Mouse (Mus musculus): ENCODE measurements around the gene Aip. TPM values are rescaled to one million over a fixed set of nuclear protein-coding genes. Genes with fewer than 3 reads are reported as not detected.

Aip gene
- total RNA-seq, 2 experiments from 2014 or later = 118 to 125 TPM

GRCm38 (mm10) chr19:4093772-4094171 is 31.9 kb downstream of the Aip start:
- intact Hi-C loops (cut with DNase I) = no loop called here
- Histone ChIP-seq H3K4me3 (no peak overlapping the region), H3K27ac (no peak overlapping the region)
- no peak for TF ChIP-seq CTCF (IDR thresholded peaks at IDR 0.05)
- DNase-seq (ENCODE audit: extremely low spot score in 1 of 2, low spot score in 2 of 2) = no peak

- intact Hi-C loops (cut with DNase I) = no loop called here
These were observed 32.9 kb downstream of the Aip start for GRCm38 (mm10) chr19:4092750-4093149.

GRCm38 (mm10) chr19:4091383-4091782 is 34.3 kb downstream of the Aip start:
- TF ChIP-seq CTCF (IDR thresholded peaks at IDR 0.05) = no peak
- H3K27ac ChIP-seq = no peak overlapping the region
- intact Hi-C loops (cut with DNase I) = no loop called here
- no peak overlapping the region for H3K4me3 ChIP-seq
- no peak for DNase-seq (ENCODE audit: extremely low spot score in 1 of 2, low spot score in 2 of 2)

More at GRCm38 (mm10) chr19:4092750-4093149, 32.9 kb downstream of the Aip start:
- no peak overlapping the region for H3K27ac ChIP-seq
- no peak for DNase-seq (ENCODE audit: extremely low spot score in 1 of 2, low spot score in 2 of 2)
- TF ChIP-seq CTCF (IDR thresholded peaks at IDR 0.05) = no peak
- H3K4me3 ChIP-seq = no peak overlapping the region

GRCm38 (mm10) chr19:4090446-4090845 is 35.2 kb downstream of the Aip start:
- no peak for DNase-seq (ENCODE audit: extremely low spot score in 1 of 2, low spot score in 2 of 2)
- H3K27ac ChIP-seq = no peak overlapping the region
- H3K4me3 ChIP-seq = no peak overlapping the region
- intact Hi-C loops (cut with DNase I) = no loop called here
- TF ChIP-seq CTCF (IDR thresholded peaks at IDR 0.05) = no peak

GRCm38 (mm10) chr19:4089128-4089527 is 36.5 kb downstream of the Aip start:
- DNase-seq (ENCODE audit: extremely low spot score in 1 of 2, low spot score in 2 of 2) = no peak
- H3K4me3 ChIP-seq = no peak overlapping the region
- TF ChIP-seq CTCF (IDR thresholded peaks at IDR 0.05) = no peak
- H3K27ac ChIP-seq = no peak overlapping the region
- intact Hi-C loops (cut with DNase I) = loop anchor here (10.0 kb wide), 1 partner anchor 134 kb away; the partner anchor contains the start of gene Aldh3b3

GRCm38 (mm10) chr19:4088146-4088545 is 37.5 kb downstream of the Aip start:
- Histone ChIP-seq H3K4me3 (no peak overlapping the region), H3K27ac (no peak overlapping the region)
- no peak for TF ChIP-seq CTCF (IDR thresholded peaks at IDR 0.05)
- no peak for DNase-seq (ENCODE audit: extremely low spot score in 1 of 2, low spot score in 2 of 2)
- intact Hi-C loops (cut with DNase I) = loop anchor here (10.0 kb wide), 1 partner anchor 133 kb away; the partner anchor contains the start of gene Aldh3b3

GRCm38 (mm10) chr19:4087090-4087489 is 38.6 kb downstream of the Aip start:
- Histone ChIP-seq H3K4me3 (no peak overlapping the region), H3K27ac (no peak overlapping the region)
- DNase-seq (ENCODE audit: extremely low spot score in 1 of 2, low spot score in 2 of 2) = no peak
- TF ChIP-seq CTCF (IDR thresholded peaks at IDR 0.05) = no peak
- intact Hi-C loops (cut with DNase I) = loop anchor here (10.0 kb wide), 1 partner anchor 132 kb away; the partner anchor contains the start of gene Aldh3b3

- H3K4me3 ChIP-seq = no peak overlapping the region
- DNase-seq (ENCODE audit: extremely low spot score in 1 of 2, low spot score in 2 of 2) = no peak
- no peak overlapping the region for H3K27ac ChIP-seq
- intact Hi-C loops (cut with DNase I) = loop anchor here (10.0 kb wide), 1 partner anchor 131 kb away; the partner anchor contains the start of gene Aldh3b3
- TF ChIP-seq CTCF (IDR thresholded peaks at IDR 0.05) = no peak
These were observed 39.5 kb downstream of the Aip start for GRCm38 (mm10) chr19:4086156-4086555.

- H3K4me3 ChIP-seq = no peak overlapping the region
- intact Hi-C loops (cut with DNase I) = loop anchor here (10.0 kb wide), 1 partner anchor 130 kb away; the partner anchor contains the start of gene Aldh3b3
- no peak for DNase-seq (ENCODE audit: extremely low spot score in 1 of 2, low spot score in 2 of 2)
- no peak overlapping the region for H3K27ac ChIP-seq
- no peak; the same call in 1 of the 2 replicates for TF ChIP-seq CTCF (IDR thresholded peaks at IDR 0.05)
These were observed 40.7 kb downstream of the Aip start for GRCm38 (mm10) chr19:4084984-4085383.

GRCm38 (mm10) chr19:4083826-4084225 is 41.8 kb downstream of the Aip start:
- H3K4me3 ChIP-seq = no peak overlapping the region
- H3K27ac ChIP-seq = no peak overlapping the region
- intact Hi-C loops (cut with DNase I) = loop anchor here (10.0 kb wide), 1 partner anchor 129 kb away; the partner anchor contains the start of gene Aldh3b3
- DNase-seq (ENCODE audit: extremely low spot score in 1 of 2, low spot score in 2 of 2) = no peak
- TF ChIP-seq CTCF (IDR thresholded peaks at IDR 0.05) = no peak

- H3K27ac ChIP-seq = no peak overlapping the region
- no peak for TF ChIP-seq CTCF (IDR thresholded peaks at IDR 0.05)
- intact Hi-C loops (cut with DNase I) = loop anchor here (10.0 kb wide), 1 partner anchor 129 kb away; the partner anchor contains the start of gene Aldh3b3
- H3K4me3 ChIP-seq = no peak overlapping the region
- DNase-seq (ENCODE audit: extremely low spot score in 1 of 2, low spot score in 2 of 2) = no peak
These were observed 42.3 kb downstream of the Aip start for GRCm38 (mm10) chr19:4083316-4083715.

GRCm38 (mm10) chr19:4082219-4082965 is 43.3 kb downstream of the Aip start:
- intact Hi-C loops (cut with DNase I) = loop anchor here (10.0 kb wide), 1 partner anchor 128 kb away; the partner anchor contains the start of gene Aldh3b3
- Histone ChIP-seq H3K4me3 (no peak overlapping the region), H3K27ac (no peak overlapping the region)
- TF ChIP-seq CTCF (IDR thresholded peaks at IDR 0.05) = no peak
- DNase-seq (ENCODE audit: extremely low spot score in 1 of 2, low spot score in 2 of 2) = no peak

All from left cerebral cortex, adult 2 months (tissue).